Comparison of ENCODE assay signal across 10 mouse cellular contexts in genomic region chr1:135531081-135531480, GRCm38 (mm10).
DNase-seq lines count a peak whose midpoint lies in the region; ATAC-seq and TF ChIP-seq lines count a peak whose summit lies in the region.
"Had no signal": no experiment of that assay in that cellular context is flagged by ENCODE, and none has a peak within 500 bp of the region (broad histone marks: within the 10 kb centered on the region; RNA-seq: fewer than 3 reads in every experiment).

No protein-coding gene starts in this region.

- H3K4me2 ChIP-seq in kidney, embryonic 14.5 days (replicated peaks; ENCODE audit: low read depth, low read length): no peak overlapping the region
- H3K4me2 ChIP-seq in intestine, postnatal 0 days (replicated peaks; ENCODE audit: low read depth): no peak overlapping the region

- 0 out of 2 replicates have a peak overlapping the region, but pooled peaks have one; percentile 13 for H3K27ac ChIP-seq in kidney, embryonic 14.5 days (ENCODE audit: low read depth, low read length)
- H3K27ac ChIP-seq in intestine, postnatal 0 days (ENCODE audit: low read depth, low read length): peak overlapping the region; percentile 35; the same call in 1 of the 2 replicates

- H3K27me3 ChIP-seq in kidney, embryonic 14.5 days (ENCODE audit: control insufficient read depth, insufficient read depth, low read length): no peaks in the 10 kb centered on the region
- no peaks in the 10 kb centered on the region for H3K27me3 ChIP-seq in intestine, postnatal 0 days (replicated peaks; ENCODE audit: control insufficient read depth, insufficient read depth, low read length)

- peaks cover 13% of the 10 kb centered on the region; the same call in 1 of the 2 replicates for H3K4me1 ChIP-seq in kidney, embryonic 14.5 days (ENCODE audit: control insufficient read depth, insufficient read depth, low read length)
- 0 out of 2 replicates have a peak, but pooled peaks cover 2% of the 10 kb centered on the region for H3K4me1 ChIP-seq in intestine, postnatal 0 days (replicated peaks; ENCODE audit: control insufficient read depth, insufficient read depth, low read length)

- H3K4me3 ChIP-seq in kidney, embryonic 14.5 days (ENCODE audit: low read length): no peak overlapping the region
- no peak overlapping the region for H3K4me3 ChIP-seq in intestine, postnatal 0 days (ENCODE audit: low read depth, low read length)

- no peak for TF ChIP-seq CTCF in intestine, postnatal 0 days (IDR thresholded peaks at IDR 0.05; ENCODE audit: low read depth)

- intact Hi-C loops in gastrocnemius, postnatal 36 days (cut with DNase I): no loop called here

- no peak overlapping the region for H3K9ac ChIP-seq in kidney, embryonic 14.5 days (ENCODE audit: low read depth, low read length)
- H3K9ac ChIP-seq in intestine, postnatal 0 days (ENCODE audit: low read depth, low read length): no peak overlapping the region

- 0 out of 2 replicates have a peak, but pooled peaks cover 4% of the 10 kb centered on the region for H3K36me3 ChIP-seq in kidney, embryonic 14.5 days (ENCODE audit: control insufficient read depth, insufficient read depth, low read length)
- H3K36me3 ChIP-seq in intestine, postnatal 0 days (ENCODE audit: control insufficient read depth, insufficient read depth): no peaks in the 10 kb centered on the region

- H3K9me3 ChIP-seq in kidney, embryonic 14.5 days (ENCODE audit: control insufficient read depth, low read length): no peaks in the 10 kb centered on the region
- no peaks in the 10 kb centered on the region for H3K9me3 ChIP-seq in intestine, postnatal 0 days (ENCODE audit: control insufficient read depth)

- peak; percentile 25; the same call in 1 of the 2 replicates for ATAC-seq in kidney, embryonic 14.5 days (ENCODE audit: low FRiP score, low TSS enrichment)
- ATAC-seq in intestine, postnatal 0 days: 0 out of 2 replicates have a peak, but pooled peaks have one; percentile 31
- no peak for ATAC-seq in monocyte, adult 5-6 weeks (replicated peaks; ENCODE audit: insufficient number of reproducible peaks, low FRiP score, low TSS enrichment, poor library complexity, severe bottlenecking)
- ATAC-seq: forebrain, embryonic 16.5 days had no signal

- WGBS in kidney, embryonic 14.5 days: 51% methylated on average over 10 of the region's 10 CpGs
- WGBS in intestine, postnatal 0 days: 56% methylated on average over 10 of the region's 10 CpGs

- DNase-seq in kidney, adult 18-20 months: no peak
- peak; percentile 38 for DNase-seq in brain, adult 2 months (ENCODE audit: low read depth, low spot score)
- DNase-seq in gastrocnemius, postnatal 36 days: peak; percentile 77 to 89
- DNase-seq in spleen, postnatal 14 days (ENCODE audit: low spot score in 2 of 2): no peak
- DNase-seq in right cerebral cortex, postnatal 4 days: no peak
- DNase-seq: thymus, postnatal 4 days had no signal

Comparison
In these comparisons a context has a peak if more than half of its experiments do, and no peak if none do; other contexts are left out.
1. DNase-seq: peak in brain, adult 2 months (single experiment) and gastrocnemius, postnatal 36 days (2 of 2); none in kidney, adult 18-20 months (single experiment), spleen, postnatal 14 days (0 of 2) and right cerebral cortex, postnatal 4 days (single experiment).